Mouse (Mus musculus) forebrain, embryonic 10.5 days (tissue): ENCODE results near the gene Acaca. TPM values are rescaled to one million over a fixed set of nuclear protein-coding genes. Genes with fewer than 3 reads are reported as not detected.

Source experiments
- DNase-seq: peaks from one replicate; pipeline ENCODE4 v3.0.0-alpha.2; 2017; ENCODE audit warnings: low spot score; ENCODE audit errors: extremely low spot score
- H3K27ac ChIP-seq: fragments of 300-500 bp; sonication (generic); 2 replicates; pipeline ENCODE4 v1.5.1; 2016; ENCODE audit warnings: mild to moderate bottlenecking
- H3K27me3 ChIP-seq: fragments of 300-500 bp; sonication (generic); 2 replicates; pipeline ENCODE4 v1.6.1; 2016; ENCODE audit warnings: mild to moderate bottlenecking; ENCODE audit not compliant: poor library complexity, severe bottlenecking
- H3K36me3 ChIP-seq: fragments of 300-500 bp; sonication (generic); replicated peaks from 2 replicates; pipeline ENCODE4 v1.6.1; 2016; ENCODE audit warnings: mild to moderate bottlenecking, moderate library complexity
- H3K4me1 ChIP-seq: fragments of 300-500 bp; sonication (generic); 2 replicates; pipeline ENCODE4 v1.6.1; 2016
- H3K4me3 ChIP-seq: fragments of 300-500 bp; sonication (generic); 2 replicates; pipeline ENCODE4 v1.5.1; 2016; ENCODE audit warnings: mild to moderate bottlenecking, moderate library complexity
- H3K9me3 ChIP-seq: fragments of 300-500 bp; sonication (generic); 2 replicates; pipeline ENCODE4 v1.6.1; 2016; ENCODE audit warnings: mild to moderate bottlenecking, moderate library complexity
- WGBS: fragments of 180-500 bp; shearing (Covaris S2); methylation state at CpG from one replicate; pipeline ENCODE4 v1.1.7; 2016; 5-methylcytosine and 5-hydroxymethylcytosine counted together
- polyA plus RNA-seq: library from polyadenylated mRNA; unstranded; fragments of >200 nt; fragmentation: Nextera tagmentation; extraction: Ambion mirVana; gene quantifications from 2 replicates; pipeline ENCODE4 v1.2.1, GENCODE M21; 2016

Acaca gene
- polyA plus RNA-seq, 1 experiment from 2014 or later: 26.8 TPM

DNA sequence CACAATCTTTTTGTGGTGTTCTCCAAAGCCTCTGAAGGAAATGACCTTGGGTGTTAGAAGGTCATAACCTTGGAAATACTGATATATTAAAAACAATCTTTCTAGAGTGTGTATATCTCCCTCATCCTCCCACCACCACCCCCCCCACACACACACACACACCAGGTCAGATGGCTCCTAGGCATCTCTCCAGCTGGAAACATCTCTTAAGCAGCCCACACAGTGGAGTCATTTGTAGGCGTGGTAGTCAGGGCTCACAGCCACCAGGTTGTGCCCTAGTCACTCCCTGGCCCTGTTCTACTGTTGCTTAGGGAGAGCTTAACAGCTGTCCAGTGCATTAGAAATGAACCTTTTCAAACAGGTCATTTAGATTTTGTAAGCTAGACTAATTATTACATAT, 265.5 kb downstream of the Acaca start:
- Histone ChIP-seq H3K4me1 (peaks cover 28% of the 10 kb centered on the region), H3K27ac (no peak overlapping the region), H3K4me3 (no peak overlapping the region), H3K9me3 (no peaks in the 10 kb centered on the region), H3K27me3 (peaks cover 12% of the 10 kb centered on the region; the same call in 1 of the 2 replicates), H3K36me3 (peaks cover 84% of the 10 kb centered on the region)
- no peak for DNase-seq
- 64% methylated on average over 1 of the region's 1 CpGs for WGBS

- Histone ChIP-seq H3K4me3 (no peak overlapping the region), H3K27ac (no peak overlapping the region), H3K27me3 (no peaks in the 10 kb centered on the region), H3K4me1 (peaks cover 28% of the 10 kb centered on the region), H3K9me3 (peaks cover 14% of the 10 kb centered on the region), H3K36me3 (peaks cover 9% of the 10 kb centered on the region)
- no peak for DNase-seq
- WGBS: 95% methylated on average over 4 of the region's 4 CpGs
Measured at GRCm38 (mm10) chr11:84406733-84407132, 277.3 kb downstream of the Acaca start.

GRCm38 (mm10) chr11:84410383-84410782, 280.9 kb downstream of the Acaca start:
- DNase-seq: no peak
- Histone ChIP-seq H3K4me1 (peaks cover 44% of the 10 kb centered on the region), H3K4me3 (no peak overlapping the region), H3K36me3 (no peaks in the 10 kb centered on the region), H3K27me3 (no peaks in the 10 kb centered on the region), H3K27ac (no peak overlapping the region), H3K9me3 (peaks cover 14% of the 10 kb centered on the region)
- 80% methylated on average over 4 of the region's 4 CpGs for WGBS

DNA sequence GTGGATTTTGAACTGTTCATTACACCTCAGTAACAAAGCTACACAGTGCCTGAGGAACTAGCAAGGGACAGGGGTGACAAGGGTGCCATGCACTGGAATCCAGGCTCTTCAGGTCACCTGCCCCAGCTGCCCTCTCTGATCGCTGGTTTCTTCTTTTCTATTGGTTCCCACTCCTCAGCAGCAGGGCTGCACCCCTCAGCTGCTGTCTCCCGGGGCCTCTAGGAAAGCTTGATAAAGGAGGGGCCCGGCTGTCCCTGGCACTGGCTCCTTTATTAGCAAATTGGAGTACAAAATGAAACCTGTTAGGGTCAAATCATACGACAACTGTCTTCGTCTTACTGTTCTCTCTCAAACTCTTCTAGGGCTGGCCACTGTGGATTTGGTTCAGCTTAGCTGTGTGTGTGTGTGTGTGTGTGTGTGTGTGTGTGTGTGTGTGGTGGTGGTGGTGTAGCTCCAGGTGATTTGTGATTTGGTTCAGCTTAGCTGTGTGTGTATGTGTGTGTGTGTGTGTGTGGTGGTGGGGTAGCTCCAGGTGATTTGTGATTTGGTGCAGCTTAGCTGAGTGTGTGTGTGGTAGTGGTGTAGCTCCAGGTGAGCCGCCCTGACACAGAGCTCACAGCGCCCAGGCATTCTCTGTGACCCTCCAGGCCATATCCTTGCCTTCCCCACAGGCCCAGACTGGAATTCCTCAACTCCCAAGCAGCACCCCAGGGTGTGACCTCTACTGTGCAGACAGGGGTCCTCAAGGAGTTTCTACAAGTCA, 281.6 kb downstream of the Acaca start:
- Histone ChIP-seq H3K36me3 (no peaks in the 10 kb centered on the region), H3K4me3 (no peak overlapping the region), H3K4me1 (peaks cover 49% of the 10 kb centered on the region), H3K9me3 (peaks cover 9% of the 10 kb centered on the region), H3K27ac (peak overlapping the region; percentile 8; the same call in 1 of the 2 replicates), H3K27me3 (no peaks in the 10 kb centered on the region)
- no peak for DNase-seq
- 77% methylated on average over 7 of the region's 7 CpGs for WGBS

- 72% methylated on average over 7 of the region's 7 CpGs for WGBS
- DNase-seq: no peak
- H3K27me3 ChIP-seq: no peaks in the 10 kb centered on the region
- H3K4me3 ChIP-seq: no peak overlapping the region
- no peaks in the 10 kb centered on the region for H3K36me3 ChIP-seq
- H3K27ac ChIP-seq: peak overlapping the region; percentile 8; the same call in 1 of the 2 replicates
- peaks cover 49% of the 10 kb centered on the region for H3K4me1 ChIP-seq
- peaks cover 3% of the 10 kb centered on the region for H3K9me3 ChIP-seq
Measured at GRCm38 (mm10) chr11:84411642-84412018, 282.2 kb downstream of the Acaca start.

GRCm38 (mm10) chr11:84412201-84412934, 282.9 kb downstream of the Acaca start:
- Histone ChIP-seq H3K4me1 (peaks cover 49% of the 10 kb centered on the region), H3K27ac (peak overlapping the region; percentile 70), H3K9me3 (no peaks in the 10 kb centered on the region), H3K4me3 (no peak overlapping the region), H3K36me3 (no peaks in the 10 kb centered on the region), H3K27me3 (no peaks in the 10 kb centered on the region)
- 65% methylated on average over 12 of the region's 12 CpGs for WGBS
- no peak for DNase-seq

DNA sequence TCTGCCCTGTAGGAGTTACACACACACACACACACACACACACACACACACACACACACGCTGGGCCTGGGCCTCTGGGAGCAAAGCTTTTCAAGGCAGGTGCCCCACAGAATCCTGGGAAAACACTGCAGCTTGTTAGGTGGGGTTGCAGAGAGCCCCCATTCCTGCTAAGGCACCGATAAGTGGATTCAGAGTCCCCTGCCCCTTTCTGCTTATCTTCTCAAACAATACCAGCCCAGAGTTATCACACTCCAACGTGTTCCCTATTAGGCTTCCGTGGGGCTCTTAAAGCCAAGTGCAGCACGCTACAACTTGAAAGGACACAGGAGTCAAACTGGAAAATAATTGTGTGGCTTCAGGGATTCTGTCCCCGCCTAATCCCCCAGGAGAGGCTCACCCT, 283.6 kb downstream of the Acaca start:
- DNase-seq: no peak
- H3K27ac ChIP-seq: peak overlapping the region; percentile 70
- H3K4me1 ChIP-seq: peaks cover 49% of the 10 kb centered on the region
- no peak overlapping the region for H3K4me3 ChIP-seq
- no peaks in the 10 kb centered on the region for H3K36me3 ChIP-seq
- H3K27me3 ChIP-seq: no peaks in the 10 kb centered on the region
- H3K9me3 ChIP-seq: no peaks in the 10 kb centered on the region
- 64% methylated on average over 6 of the region's 6 CpGs for WGBS

DNA sequence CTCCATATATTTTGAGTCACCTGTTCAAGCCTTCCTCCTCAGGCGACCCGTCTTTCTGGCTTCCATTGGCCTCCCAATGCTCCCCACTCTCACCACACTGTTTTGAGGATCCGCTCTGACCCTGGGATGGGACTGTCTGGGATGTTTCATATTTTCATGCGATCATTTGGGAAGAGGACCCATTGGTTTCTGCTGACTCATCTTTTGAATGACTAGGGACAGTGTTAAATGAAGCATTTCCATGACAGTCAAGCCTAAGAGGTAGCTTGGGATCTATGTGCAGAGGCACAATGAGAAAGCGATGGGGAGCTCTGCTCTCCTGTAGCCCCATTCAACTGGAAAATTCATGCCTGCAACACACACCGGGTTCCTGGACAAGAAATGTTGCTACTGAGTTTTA, 291.3 kb downstream of the Acaca start:
- DNase-seq: no peak
- Histone ChIP-seq H3K36me3 (peaks cover 2% of the 10 kb centered on the region; the same call in 1 of the 2 replicates), H3K4me3 (no peak overlapping the region), H3K9me3 (no peaks in the 10 kb centered on the region), H3K27me3 (no peaks in the 10 kb centered on the region), H3K4me1 (peaks cover 24% of the 10 kb centered on the region), H3K27ac (no peak overlapping the region)
- WGBS: 92% methylated on average over 6 of the region's 6 CpGs

GRCm38 (mm10) chr11:84425736-84426632, 296.5 kb downstream of the Acaca start:
- DNase-seq: no peak
- H3K4me3 ChIP-seq: no peak overlapping the region
- no peak overlapping the region for H3K27ac ChIP-seq
- no peaks in the 10 kb centered on the region for H3K27me3 ChIP-seq
- peaks cover 27% of the 10 kb centered on the region for H3K4me1 ChIP-seq
- WGBS: 65% methylated on average over 13 of the region's 13 CpGs
- no peaks in the 10 kb centered on the region for H3K9me3 ChIP-seq
- peaks cover 7% of the 10 kb centered on the region for H3K36me3 ChIP-seq

DNA sequence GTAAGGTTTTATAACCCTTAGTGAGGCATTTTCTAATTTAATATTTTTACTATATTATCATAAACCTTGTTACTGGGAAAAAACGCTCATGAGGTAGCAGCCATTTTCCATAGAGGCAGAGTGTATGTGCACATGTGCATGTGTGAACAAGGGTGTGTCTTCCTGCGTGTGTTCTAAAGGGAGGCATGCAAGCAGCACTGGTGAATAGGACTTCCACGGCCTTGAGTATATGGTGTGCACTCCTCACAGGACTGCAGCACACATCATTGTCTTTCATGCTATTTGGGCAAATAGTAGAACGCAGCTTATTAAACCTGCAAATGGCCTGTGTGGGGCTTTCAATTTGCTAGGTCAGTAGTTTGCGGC, 297.1 kb downstream of the Acaca start:
- H3K27me3 ChIP-seq: no peaks in the 10 kb centered on the region
- no peak for DNase-seq

DNA sequence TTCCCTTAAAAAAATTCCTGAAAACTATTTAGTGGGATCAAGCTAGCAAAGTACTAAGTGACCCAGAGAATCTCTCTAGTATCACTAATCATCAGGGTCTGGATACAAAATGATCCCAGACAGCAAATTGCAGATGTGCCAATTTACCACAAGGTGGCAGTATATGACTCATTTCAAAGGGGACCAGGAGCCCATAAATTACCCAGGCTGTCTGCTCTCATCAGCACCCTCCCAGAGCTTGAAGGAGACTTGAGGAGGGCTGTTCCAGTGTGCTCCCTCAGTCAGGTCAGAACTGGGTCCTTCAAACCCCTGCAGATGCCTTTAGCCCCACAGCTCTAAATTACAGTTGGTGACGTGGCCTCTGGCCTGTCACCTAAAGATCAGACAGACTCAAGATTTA, 300.1 kb downstream of the Acaca start:
- no peaks in the 10 kb centered on the region for H3K27me3 ChIP-seq
- no peak overlapping the region for H3K4me3 ChIP-seq
- peaks cover 7% of the 10 kb centered on the region for H3K36me3 ChIP-seq
- WGBS: 64% methylated on average over 1 of the region's 1 CpGs
- no peaks in the 10 kb centered on the region for H3K9me3 ChIP-seq
- no peak for DNase-seq
- H3K4me1 ChIP-seq: peaks cover 24% of the 10 kb centered on the region
- no peak overlapping the region for H3K27ac ChIP-seq

More for the DNA sequence above, 297.1 kb downstream of the Acaca start:
- H3K36me3 ChIP-seq: peaks cover 7% of the 10 kb centered on the region
- peaks cover 31% of the 10 kb centered on the region for H3K4me1 ChIP-seq
- no peak overlapping the region for H3K27ac ChIP-seq
- H3K4me3 ChIP-seq: no peak overlapping the region
- 91% methylated on average over 5 of the region's 5 CpGs for WGBS
- no peaks in the 10 kb centered on the region for H3K9me3 ChIP-seq

DNA sequence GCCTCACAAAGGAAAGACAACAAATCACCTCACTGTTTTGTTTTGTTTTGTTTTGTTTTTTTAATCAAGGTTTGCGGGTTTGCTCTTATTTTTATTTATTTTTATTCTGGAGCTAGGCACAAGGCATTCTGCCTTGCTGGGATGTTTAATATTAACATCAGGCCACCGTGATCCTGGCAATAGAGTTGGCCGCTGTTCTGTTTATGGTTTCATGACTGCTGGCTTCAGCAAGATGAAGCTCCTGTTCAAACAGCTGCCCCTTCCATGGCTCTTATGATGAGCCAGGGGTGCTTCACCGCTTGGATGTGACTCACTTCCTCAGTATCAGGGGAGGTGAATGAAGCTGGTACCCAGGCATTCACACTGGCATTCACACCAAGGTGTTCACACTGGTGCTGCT, 300.9 kb downstream of the Acaca start:
- Histone ChIP-seq H3K4me1 (peaks cover 19% of the 10 kb centered on the region), H3K4me3 (no peak overlapping the region), H3K27ac (no peak overlapping the region), H3K36me3 (peaks cover 5% of the 10 kb centered on the region), H3K9me3 (no peaks in the 10 kb centered on the region), H3K27me3 (no peaks in the 10 kb centered on the region)
- 93% methylated on average over 4 of the region's 4 CpGs for WGBS
- DNase-seq: no peak
